Mouse (Mus musculus) inflammation-experienced regulatory T-cells (primary cell): ENCODE measurements around the gene Lyrm4. TPM values are rescaled to one million over a fixed set of nuclear protein-coding genes. Genes with fewer than 3 reads are reported as not detected.

Experiments
- polyA plus RNA-seq, 2 experiments: library from polyadenylated mRNA; unstranded; fragments of 100-300 nt; shearing (Covaris generic); gene quantifications; one replicate each; pipeline ENCODE4 v1.2.1; 2017

Gene Lyrm4
- polyA plus RNA-seq = 10 to 100 TPM in 1 of 2 experiments, 1 to 10 TPM in 1; 6.6 to 12.9 TPM

GRCm38 (mm10) chr13:36117143-36118014, at the start of gene Lyrm4, which contains the start of gene Fars2:
TSS of gene Lyrm4 (minus strand) at chr13:36117526.
TSS of gene Fars2 (plus strand) at chr13:36117412.

DNA sequence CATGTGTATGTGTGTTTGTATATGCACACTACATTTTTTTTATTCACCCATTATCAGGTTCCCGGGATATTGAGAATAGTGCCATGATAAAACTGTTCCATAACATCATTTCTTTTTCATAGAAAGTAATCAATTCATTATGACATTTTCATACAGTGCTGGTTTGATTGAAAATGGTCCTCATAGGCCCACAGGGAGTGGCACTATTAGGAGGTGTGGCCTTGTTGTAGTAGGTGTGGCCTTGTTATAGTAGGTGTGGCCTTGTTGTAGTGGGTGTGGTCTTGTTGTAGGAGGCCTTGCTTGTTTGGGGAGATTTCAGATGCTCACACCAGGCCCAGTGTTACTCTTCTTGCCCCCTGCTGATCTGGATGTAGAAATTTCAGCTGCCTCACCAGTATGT, 158.8 kb downstream of the Lyrm4 start, which contains the start of gene Ppp1r3g:
Ppp1r3g (plus strand) TSS at position 301 of the 400 bp plus-strand sequence.

Other genes with a start within 250 kb of the Lyrm4 start
- gene Rpp40, start 211.2 kb downstream of the Lyrm4 start, polyA plus RNA-seq = 10 to 100 TPM in 1 of 2 experiments, 1 to 10 TPM in 1; 9.0 to 12.1 TPM
- gene Ppp1r3g, start 158.7 kb downstream of the Lyrm4 start, polyA plus RNA-seq = not detected
- gene Fars2, start 114 bp downstream of the Lyrm4 start, polyA plus RNA-seq = 10 to 100 TPM; 20.7 to 35.2 TPM